Mouse (Mus musculus) kidney, embryonic 15.5 days (tissue): Measurements from ENCODE around the gene Ebf1. TPM values are rescaled to one million over a fixed set of nuclear protein-coding genes. Genes with fewer than 3 reads are reported as not detected.

ENCODE experiments used
- ATAC-seq: fragments of 200-750 bp; cut with Nextera tagmentation; replicated peaks from 2 replicates; pipeline ENCODE4 v1.8.0; 2017; ENCODE audit warnings: moderate TSS enrichment; ENCODE audit not compliant: low FRiP score
- H3K27ac ChIP-seq: fragments of 300-500 bp; sonication (generic); 2 replicates; pipeline ENCODE4 v1.5.1; 2015; ENCODE audit warnings: mild to moderate bottlenecking, inconsistent platforms
- H3K27me3 ChIP-seq: fragments of 300-500 bp; sonication (generic); 2 replicates; pipeline ENCODE4 v1.6.1; 2015; ENCODE audit warnings: inconsistent platforms
- H3K36me3 ChIP-seq: fragments of 300-500 bp; sonication (generic); 2 replicates; pipeline ENCODE4 v1.6.1; 2015; ENCODE audit warnings: inconsistent platforms
- H3K4me1 ChIP-seq: fragments of 300-500 bp; sonication (generic); 2 replicates; pipeline ENCODE4 v1.6.1; 2015; ENCODE audit warnings: inconsistent platforms
- H3K4me2 ChIP-seq: fragments of 300-500 bp; sonication (generic); 2 replicates; pipeline ENCODE4 v1.6.1; 2015; ENCODE audit warnings: moderate library complexity, mild to moderate bottlenecking, inconsistent platforms
- H3K4me3 ChIP-seq: fragments of 300-500 bp; sonication (generic); replicated peaks from 2 replicates; pipeline ENCODE4 v1.5.1; 2015; ENCODE audit warnings: mild to moderate bottlenecking, inconsistent platforms
- H3K9ac ChIP-seq: fragments of 300-500 bp; sonication (generic); 2 replicates; pipeline ENCODE4 v1.6.1; 2015; ENCODE audit warnings: mild to moderate bottlenecking, inconsistent platforms
- H3K9me3 ChIP-seq: fragments of 300-500 bp; sonication (generic); replicated peaks from 2 replicates; pipeline ENCODE4 v1.6.1; 2016; ENCODE audit warnings: inconsistent platforms
- whole genome bisulfite sequencing: fragments of 180-500 bp; shearing (Covaris S2); methylation state at CpG from one replicate; pipeline ENCODE4 v1.1.7; 2015; ENCODE audit warnings: mixed read lengths; 5-methylcytosine and 5-hydroxymethylcytosine counted together
- polyA plus RNA-seq: library from polyadenylated mRNA; unstranded; fragments of >200 nt; fragmentation: Nextera tagmentation; extraction: Ambion mirVana; gene quantifications from 2 replicates; pipeline ENCODE4 v1.2.1, GENCODE M21; 2015

The Ebf1 gene
- polyA plus RNA-seq, 1 experiment from 2014 or later = 24.1 TPM

DNA sequence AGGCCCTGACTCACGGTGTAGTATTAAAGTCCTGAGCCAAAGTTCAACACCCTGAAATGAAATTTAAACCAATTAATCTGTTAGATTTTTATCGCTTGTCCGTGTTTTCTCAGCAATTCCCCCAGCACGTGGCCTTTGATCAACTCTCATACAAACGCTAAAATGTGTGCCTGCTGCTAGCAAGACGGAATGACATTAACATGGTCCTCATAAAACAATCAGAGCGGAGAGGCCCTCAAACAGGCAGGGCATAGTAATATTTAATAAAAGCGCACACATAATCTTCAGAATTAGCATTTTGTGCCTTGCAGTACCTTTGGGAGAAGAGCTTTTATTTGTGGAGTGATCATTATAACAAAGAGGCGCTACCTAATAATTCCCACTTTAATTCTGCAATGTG, 287.0 kb downstream of the Ebf1 start:
- Histone ChIP-seq H3K4me2 (no peak overlapping the region), H3K9me3 (no peaks in the 10 kb centered on the region), H3K4me1 (peaks cover 11% of the 10 kb centered on the region), H3K27ac (0 out of 2 replicates have a peak overlapping the region, but pooled peaks have one; percentile 10), H3K4me3 (no peak overlapping the region), H3K36me3 (peaks cover 11% of the 10 kb centered on the region; the same call in 1 of the 2 replicates), H3K9ac (no peak overlapping the region), H3K27me3 (no peaks in the 10 kb centered on the region)
- 0 out of 2 replicates have a peak, but pooled peaks have one; percentile 25 for ATAC-seq
- WGBS = 31% methylated on average over 9 of the region's 9 CpGs

DNA sequence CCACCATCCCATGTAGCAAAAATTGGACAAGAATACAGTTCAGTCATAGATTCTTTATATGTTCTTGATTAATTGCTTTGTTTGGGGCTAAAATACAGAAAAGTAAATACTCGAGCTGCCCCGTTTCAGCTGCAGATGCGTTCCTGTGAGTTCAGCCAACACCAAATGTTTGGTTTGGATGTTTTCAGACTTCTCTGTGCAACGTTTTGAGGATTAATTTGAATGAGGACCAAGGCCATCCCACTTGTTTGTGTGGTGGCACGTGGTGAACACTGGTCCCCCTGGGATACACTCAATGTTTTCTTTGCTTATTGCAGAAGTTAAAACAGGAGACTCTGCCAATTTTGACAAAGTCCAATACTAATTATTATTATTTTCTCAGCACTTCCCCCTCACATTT, 289.3 kb downstream of the Ebf1 start:
- peaks cover 11% of the 10 kb centered on the region for H3K4me1 ChIP-seq
- WGBS = 44% methylated on average over 5 of the region's 5 CpGs
- no peaks in the 10 kb centered on the region for H3K27me3 ChIP-seq
- no peak overlapping the region for H3K4me3 ChIP-seq
- no peaks in the 10 kb centered on the region for H3K9me3 ChIP-seq
- no peak overlapping the region for H3K9ac ChIP-seq
- no peak overlapping the region for H3K4me2 ChIP-seq
- H3K27ac ChIP-seq = no peak overlapping the region
- ATAC-seq = no peak
- H3K36me3 ChIP-seq = peaks cover 11% of the 10 kb centered on the region; the same call in 1 of the 2 replicates

GRCm38 (mm10) chr11:44911765-44912164, 294.6 kb downstream of the Ebf1 start:
- no peak overlapping the region for H3K9ac ChIP-seq
- no peak for ATAC-seq
- H3K27me3 ChIP-seq = no peaks in the 10 kb centered on the region
- no peak overlapping the region for H3K4me2 ChIP-seq
- H3K36me3 ChIP-seq = peaks cover 11% of the 10 kb centered on the region; the same call in 1 of the 2 replicates
- no peak overlapping the region for H3K4me3 ChIP-seq
- 0 out of 2 replicates have a peak, but pooled peaks cover under 1% of the 10 kb centered on the region for H3K4me1 ChIP-seq
- WGBS = 70% methylated on average over 1 of the region's 1 CpGs
- no peaks in the 10 kb centered on the region for H3K9me3 ChIP-seq
- no peak overlapping the region for H3K27ac ChIP-seq

DNA sequence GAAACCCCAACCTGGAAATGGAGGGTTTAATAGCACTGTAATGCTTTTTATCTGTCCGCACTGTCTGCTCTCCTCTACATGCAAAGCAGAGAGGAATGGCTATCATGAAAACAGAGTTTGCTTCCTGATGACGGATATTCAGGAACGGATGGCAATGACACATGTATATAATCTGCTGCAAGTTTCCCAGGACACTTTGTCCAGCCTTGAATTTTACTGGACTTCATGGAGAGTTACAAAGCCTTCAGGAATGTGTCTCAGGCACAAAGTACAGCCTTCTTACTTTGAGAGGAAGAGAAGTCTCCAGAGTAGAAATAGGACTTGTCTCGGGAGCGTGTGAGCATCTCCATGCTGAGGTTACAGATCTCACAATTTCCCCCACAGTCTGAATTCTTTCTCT, 296.7 kb downstream of the Ebf1 start:
- 0 out of 2 replicates have a peak, but pooled peaks cover 3% of the 10 kb centered on the region for H3K4me1 ChIP-seq
- H3K36me3 ChIP-seq = peaks cover 2% of the 10 kb centered on the region; the same call in 1 of the 2 replicates
- no peak overlapping the region for H3K4me2 ChIP-seq
- 86% methylated on average over 5 of the region's 5 CpGs for WGBS
- H3K4me3 ChIP-seq = no peak overlapping the region
- no peaks in the 10 kb centered on the region for H3K27me3 ChIP-seq
- no peak overlapping the region for H3K9ac ChIP-seq
- no peaks in the 10 kb centered on the region for H3K9me3 ChIP-seq
- ATAC-seq = no peak
- no peak overlapping the region for H3K27ac ChIP-seq

GRCm38 (mm10) chr11:44917059-44917458, 299.9 kb downstream of the Ebf1 start:
- 64% methylated on average over 8 of the region's 8 CpGs for WGBS
- no peak overlapping the region for H3K4me2 ChIP-seq
- H3K4me3 ChIP-seq = no peak overlapping the region
- no peak overlapping the region for H3K27ac ChIP-seq
- no peaks in the 10 kb centered on the region for H3K36me3 ChIP-seq
- no peak for ATAC-seq
- no peak overlapping the region for H3K9ac ChIP-seq
- H3K27me3 ChIP-seq = no peaks in the 10 kb centered on the region
- no peaks in the 10 kb centered on the region for H3K9me3 ChIP-seq
- H3K4me1 ChIP-seq = 0 out of 2 replicates have a peak, but pooled peaks cover 3% of the 10 kb centered on the region

GRCm38 (mm10) chr11:44923138-44923537, 306.0 kb downstream of the Ebf1 start:
- Histone ChIP-seq H3K4me2 (no peak overlapping the region), H3K4me3 (no peak overlapping the region), H3K27me3 (no peaks in the 10 kb centered on the region), H3K4me1 (no peaks in the 10 kb centered on the region), H3K36me3 (no peaks in the 10 kb centered on the region), H3K27ac (no peak overlapping the region), H3K9me3 (no peaks in the 10 kb centered on the region), H3K9ac (no peak overlapping the region)
- 79% methylated on average over 3 of the region's 3 CpGs for WGBS
- ATAC-seq = no peak

DNA sequence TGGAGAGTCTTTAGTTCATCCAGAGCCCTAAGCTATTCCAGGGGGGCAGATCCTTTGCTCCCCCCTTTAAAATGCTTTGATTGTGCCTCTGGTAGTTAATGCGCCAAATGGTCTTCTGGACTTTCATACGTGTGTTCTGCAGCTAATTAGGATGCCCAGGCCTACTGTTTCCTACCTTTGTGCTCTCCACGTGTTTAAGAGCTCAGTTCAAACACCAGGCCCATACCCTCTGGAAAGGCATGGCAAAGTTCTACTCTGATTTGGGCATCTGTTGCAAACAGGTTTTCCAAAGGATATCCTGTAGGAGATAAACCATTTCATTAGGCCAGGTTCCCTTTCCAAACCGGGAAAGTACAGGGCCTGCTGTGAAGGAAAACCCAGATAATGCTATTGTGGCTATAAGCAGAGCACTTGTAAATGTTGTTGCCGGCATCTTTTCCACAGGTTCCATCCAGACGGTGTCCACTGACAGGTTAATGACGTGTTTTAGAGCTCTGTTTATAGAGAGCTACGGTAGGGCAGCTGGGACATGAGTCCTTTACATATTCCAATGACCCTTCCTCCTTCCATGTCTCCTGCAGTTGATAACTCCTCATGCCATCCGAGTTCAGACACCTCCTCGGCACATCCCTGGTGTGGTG, 306.9 kb downstream of the Ebf1 start:
- Histone ChIP-seq H3K4me2 (no peak overlapping the region), H3K27ac (no peak overlapping the region), H3K36me3 (no peaks in the 10 kb centered on the region), H3K9me3 (no peaks in the 10 kb centered on the region), H3K27me3 (no peaks in the 10 kb centered on the region), H3K4me1 (no peaks in the 10 kb centered on the region), H3K4me3 (no peak overlapping the region), H3K9ac (no peak overlapping the region)
- ATAC-seq = no peak
- 47% methylated on average over 10 of the region's 10 CpGs for WGBS

- Histone ChIP-seq H3K4me1 (no peaks in the 10 kb centered on the region), H3K36me3 (no peaks in the 10 kb centered on the region), H3K27ac (no peak overlapping the region), H3K27me3 (no peaks in the 10 kb centered on the region), H3K9ac (no peak overlapping the region), H3K4me3 (no peak overlapping the region), H3K4me2 (no peak overlapping the region), H3K9me3 (no peaks in the 10 kb centered on the region)
- WGBS = 36% methylated on average over 8 of the region's 8 CpGs
- no peak for ATAC-seq
These were observed 307.8 kb downstream of the Ebf1 start for GRCm38 (mm10) chr11:44924896-44925295.

GRCm38 (mm10) chr11:44925806-44926525, 308.8 kb downstream of the Ebf1 start:
- H3K4me1 ChIP-seq = no peaks in the 10 kb centered on the region
- no peaks in the 10 kb centered on the region for H3K9me3 ChIP-seq
- no peak for ATAC-seq
- no peak overlapping the region for H3K4me3 ChIP-seq
- H3K9ac ChIP-seq = no peak overlapping the region
- H3K27me3 ChIP-seq = no peaks in the 10 kb centered on the region
- H3K36me3 ChIP-seq = no peaks in the 10 kb centered on the region
- H3K27ac ChIP-seq = no peak overlapping the region
- H3K4me2 ChIP-seq = no peak overlapping the region
- 85% methylated on average over 12 of the region's 12 CpGs for WGBS

DNA sequence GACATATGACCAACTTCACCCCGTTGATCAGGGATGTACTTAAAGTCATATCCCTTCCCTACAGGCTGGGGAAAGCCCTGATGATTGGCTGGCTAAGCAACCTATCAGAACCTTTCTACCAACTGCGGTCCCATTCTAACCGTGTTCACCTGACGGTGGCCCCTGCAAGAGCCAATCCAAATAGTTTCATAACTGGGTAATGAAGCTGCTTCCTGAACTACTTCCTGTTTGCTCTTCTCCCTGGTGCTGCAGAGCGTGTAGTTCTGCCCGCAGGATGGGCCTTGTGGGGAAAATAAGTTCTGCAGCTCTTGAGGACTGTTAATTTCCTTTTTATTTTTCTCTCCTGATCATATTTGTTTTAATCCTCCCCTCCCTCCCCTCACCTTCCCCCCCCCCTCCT, 311.3 kb downstream of the Ebf1 start:
- no peak for ATAC-seq
- Histone ChIP-seq H3K4me1 (peaks cover 7% of the 10 kb centered on the region), H3K27ac (no peak overlapping the region), H3K9ac (no peak overlapping the region), H3K27me3 (no peaks in the 10 kb centered on the region), H3K4me2 (no peak overlapping the region), H3K9me3 (no peaks in the 10 kb centered on the region), H3K4me3 (no peak overlapping the region), H3K36me3 (no peaks in the 10 kb centered on the region)
- WGBS = 74% methylated on average over 6 of the region's 6 CpGs

GRCm38 (mm10) chr11:44932942-44933483, 315.9 kb downstream of the Ebf1 start:
- Histone ChIP-seq H3K9me3 (no peaks in the 10 kb centered on the region), H3K4me3 (no peak overlapping the region), H3K4me1 (peaks cover 7% of the 10 kb centered on the region), H3K9ac (no peak overlapping the region), H3K27ac (0 out of 2 replicates have a peak overlapping the region, but pooled peaks have one; percentile 18), H3K4me2 (no peak overlapping the region), H3K36me3 (no peaks in the 10 kb centered on the region), H3K27me3 (no peaks in the 10 kb centered on the region)
- WGBS = 54% methylated on average over 6 of the region's 6 CpGs
- ATAC-seq = peak; percentile 52; the same call in 1 of the 2 replicates

GRCm38 (mm10) chr11:44943781-44944180, 326.7 kb downstream of the Ebf1 start:
- ATAC-seq = no peak
- 81% methylated on average over 4 of the region's 4 CpGs for WGBS

More at GRCm38 (mm10) chr11:44943781-44944180, 326.7 kb downstream of the Ebf1 start:
- Histone ChIP-seq H3K4me1 (no peaks in the 10 kb centered on the region), H3K4me2 (no peak overlapping the region), H3K9ac (no peak overlapping the region), H3K36me3 (no peaks in the 10 kb centered on the region), H3K27ac (no peak overlapping the region), H3K27me3 (no peaks in the 10 kb centered on the region), H3K4me3 (no peak overlapping the region), H3K9me3 (no peaks in the 10 kb centered on the region)
